Mouse (Mus musculus) neural tube, embryonic 15.5 days (tissue): ENCODE results near the gene Rep15. TPM values are rescaled to one million over a fixed set of nuclear protein-coding genes. Genes with fewer than 3 reads are reported as not detected.

Experiments used
- ATAC-seq: fragments of 200-750 bp; cut with Nextera tagmentation; 2 replicates; pipeline ENCODE4 v1.8.0; 2017; ENCODE audit warnings: mild to moderate bottlenecking, moderate TSS enrichment, moderate library complexity; ENCODE audit not compliant: low FRiP score
- H3K27ac ChIP-seq: fragments of 300-500 bp; sonication (generic); replicated peaks from 2 replicates; pipeline ENCODE4 v1.5.1; 2015; ENCODE audit warnings: mild to moderate bottlenecking, inconsistent platforms
- H3K27me3 ChIP-seq: fragments of 300-500 bp; sonication (generic); replicated peaks from 2 replicates; pipeline ENCODE4 v1.6.1; 2015; ENCODE audit warnings: inconsistent platforms
- H3K36me3 ChIP-seq: fragments of 300-500 bp; sonication (generic); 2 replicates; pipeline ENCODE4 v1.6.1; 2015; ENCODE audit warnings: inconsistent platforms
- H3K4me1 ChIP-seq: fragments of 300-500 bp; sonication (generic); 2 replicates; pipeline ENCODE4 v1.6.1; 2015; ENCODE audit warnings: inconsistent platforms
- H3K4me2 ChIP-seq: fragments of 300-500 bp; sonication (generic); 2 replicates; pipeline ENCODE4 v1.6.1; 2015; ENCODE audit warnings: inconsistent platforms, mild to moderate bottlenecking, moderate library complexity
- H3K4me3 ChIP-seq: fragments of 300-500 bp; sonication (generic); replicated peaks from 2 replicates; pipeline ENCODE4 v1.5.1; 2015; ENCODE audit warnings: mild to moderate bottlenecking, inconsistent platforms
- H3K9ac ChIP-seq: fragments of 300-500 bp; sonication (generic); replicated peaks from 2 replicates; pipeline ENCODE4 v1.6.1; 2015; ENCODE audit warnings: mild to moderate bottlenecking, inconsistent platforms
- H3K9me3 ChIP-seq: fragments of 300-500 bp; sonication (generic); replicated peaks from 2 replicates; pipeline ENCODE4 v1.6.1; 2016; ENCODE audit warnings: inconsistent platforms
- WGBS: fragments of 180-500 bp; shearing (Covaris S2); methylation state at CpG from one replicate; pipeline ENCODE4 v1.1.7; 2015; ENCODE audit warnings: mixed read lengths; 5-methylcytosine and 5-hydroxymethylcytosine counted together
- polyA plus RNA-seq: library from polyadenylated mRNA; unstranded; fragments of >200 nt; fragmentation: Nextera tagmentation; extraction: Ambion mirVana; gene quantifications from 2 replicates; pipeline ENCODE4 v1.2.1, GENCODE M21; 2015

The Rep15 gene
- polyA plus RNA-seq = 0.88 and 0.95 TPM in 2 replicates

- no peaks in the 10 kb centered on the region for H3K4me1 ChIP-seq
- WGBS = 30% methylated on average over 13 of the region's 13 CpGs
- no peaks in the 10 kb centered on the region for H3K36me3 ChIP-seq
- H3K9ac ChIP-seq = no peak within 1 kb of the TSS
- no peak for ATAC-seq
- no peaks in the 10 kb centered on the region for H3K27me3 ChIP-seq
- H3K4me2 ChIP-seq = no peak within 1 kb of the TSS
- H3K4me3 ChIP-seq = no peak within 1 kb of the TSS
- no peak within 1 kb of the TSS for H3K27ac ChIP-seq
- H3K9me3 ChIP-seq = no peaks in the 10 kb centered on the region
Observed at GRCm38 (mm10) chr6:147032303-147032925, at the start of gene Rep15. TSS of gene Rep15 (plus strand) at chr6:147032584.

GRCm38 (mm10) chr6:146984569-146984968 lies 47.8 kb upstream of the Rep15 start:
- Histone ChIP-seq H3K27ac (no peak overlapping the region), H3K9ac (no peak overlapping the region), H3K9me3 (no peaks in the 10 kb centered on the region), H3K36me3 (no peaks in the 10 kb centered on the region), H3K4me1 (0 out of 2 replicates have a peak, but pooled peaks cover 1% of the 10 kb centered on the region), H3K27me3 (no peaks in the 10 kb centered on the region), H3K4me2 (no peak overlapping the region), H3K4me3 (no peak overlapping the region)
- 83% methylated on average over 3 of the region's 3 CpGs for WGBS
- no peak for ATAC-seq

GRCm38 (mm10) chr6:146994236-146994635 lies 38.1 kb upstream of the Rep15 start:
- no peaks in the 10 kb centered on the region for H3K4me1 ChIP-seq
- 49% methylated on average over 5 of the region's 5 CpGs for WGBS
- no peak overlapping the region for H3K4me2 ChIP-seq

GRCm38 (mm10) chr6:146995391-146995790 lies 37.0 kb upstream of the Rep15 start:
- Histone ChIP-seq H3K4me1 (no peaks in the 10 kb centered on the region), H3K27ac (no peak overlapping the region), H3K4me3 (no peak overlapping the region), H3K36me3 (no peaks in the 10 kb centered on the region), H3K27me3 (no peaks in the 10 kb centered on the region), H3K9ac (no peak overlapping the region), H3K4me2 (no peak overlapping the region), H3K9me3 (no peaks in the 10 kb centered on the region)
- no peak for ATAC-seq
- 65% methylated on average over 2 of the region's 2 CpGs for WGBS

More at GRCm38 (mm10) chr6:146994236-146994635, 38.1 kb upstream of the Rep15 start:
- Histone ChIP-seq H3K9me3 (no peaks in the 10 kb centered on the region), H3K27ac (no peak overlapping the region), H3K9ac (no peak overlapping the region), H3K27me3 (no peaks in the 10 kb centered on the region), H3K4me3 (no peak overlapping the region), H3K36me3 (no peaks in the 10 kb centered on the region)
- no peak for ATAC-seq

GRCm38 (mm10) chr6:146995878-146996277 lies 36.5 kb upstream of the Rep15 start:
- H3K36me3 ChIP-seq = no peaks in the 10 kb centered on the region
- H3K9ac ChIP-seq = no peak overlapping the region
- no peaks in the 10 kb centered on the region for H3K4me1 ChIP-seq
- no peak for ATAC-seq
- no peaks in the 10 kb centered on the region for H3K9me3 ChIP-seq
- H3K4me3 ChIP-seq = no peak overlapping the region
- H3K4me2 ChIP-seq = no peak overlapping the region
- WGBS = 91% methylated on average over 6 of the region's 6 CpGs
- no peaks in the 10 kb centered on the region for H3K27me3 ChIP-seq
- H3K27ac ChIP-seq = no peak overlapping the region

- no peak overlapping the region for H3K4me2 ChIP-seq
- no peaks in the 10 kb centered on the region for H3K27me3 ChIP-seq
- H3K4me1 ChIP-seq = no peaks in the 10 kb centered on the region
- no peaks in the 10 kb centered on the region for H3K9me3 ChIP-seq
- no peak for ATAC-seq
- H3K9ac ChIP-seq = no peak overlapping the region
- no peak overlapping the region for H3K27ac ChIP-seq
- no peak overlapping the region for H3K4me3 ChIP-seq
- H3K36me3 ChIP-seq = no peaks in the 10 kb centered on the region
- 92% methylated on average over 6 of the region's 6 CpGs for WGBS
Observed at GRCm38 (mm10) chr6:146997006-146997405, 35.4 kb upstream of the Rep15 start.

GRCm38 (mm10) chr6:146998710-146999109 lies 33.7 kb upstream of the Rep15 start:
- no peaks in the 10 kb centered on the region for H3K27me3 ChIP-seq
- 87% methylated on average over 4 of the region's 4 CpGs for WGBS
- no peaks in the 10 kb centered on the region for H3K4me1 ChIP-seq
- H3K27ac ChIP-seq = no peak overlapping the region
- H3K36me3 ChIP-seq = no peaks in the 10 kb centered on the region
- ATAC-seq = no peak
- H3K4me3 ChIP-seq = no peak overlapping the region
- H3K4me2 ChIP-seq = no peak overlapping the region
- H3K9me3 ChIP-seq = no peaks in the 10 kb centered on the region
- H3K9ac ChIP-seq = no peak overlapping the region

- Histone ChIP-seq H3K9me3 (no peaks in the 10 kb centered on the region), H3K4me3 (no peak overlapping the region), H3K9ac (no peak overlapping the region), H3K27me3 (no peaks in the 10 kb centered on the region), H3K4me1 (no peaks in the 10 kb centered on the region), H3K36me3 (no peaks in the 10 kb centered on the region), H3K4me2 (no peak overlapping the region), H3K27ac (no peak overlapping the region)
- WGBS = 88% methylated on average over 9 of the region's 9 CpGs
- ATAC-seq = no peak
Observed at GRCm38 (mm10) chr6:146999302-146999701, 33.1 kb upstream of the Rep15 start.

- WGBS = 21% methylated on average over 2 of the region's 2 CpGs
- no peak overlapping the region for H3K27ac ChIP-seq
- H3K27me3 ChIP-seq = no peaks in the 10 kb centered on the region
- no peak overlapping the region for H3K9ac ChIP-seq
- H3K4me1 ChIP-seq = no peaks in the 10 kb centered on the region
- H3K4me2 ChIP-seq = no peak overlapping the region
- no peaks in the 10 kb centered on the region for H3K9me3 ChIP-seq
- no peak for ATAC-seq
- no peak overlapping the region for H3K4me3 ChIP-seq
- H3K36me3 ChIP-seq = no peaks in the 10 kb centered on the region
Observed at GRCm38 (mm10) chr6:146999755-147000154, 32.6 kb upstream of the Rep15 start.

GRCm38 (mm10) chr6:147008148-147008547 lies 24.2 kb upstream of the Rep15 start:
- Histone ChIP-seq H3K27me3 (no peaks in the 10 kb centered on the region), H3K4me1 (no peaks in the 10 kb centered on the region), H3K4me3 (no peak overlapping the region), H3K9me3 (no peaks in the 10 kb centered on the region), H3K4me2 (no peak overlapping the region), H3K36me3 (no peaks in the 10 kb centered on the region), H3K27ac (no peak overlapping the region), H3K9ac (no peak overlapping the region)
- no peak for ATAC-seq
- 51% methylated on average over 3 of the region's 3 CpGs for WGBS

- Histone ChIP-seq H3K27ac (no peak overlapping the region), H3K27me3 (no peaks in the 10 kb centered on the region), H3K4me3 (no peak overlapping the region), H3K9me3 (no peaks in the 10 kb centered on the region), H3K9ac (no peak overlapping the region), H3K4me1 (no peaks in the 10 kb centered on the region), H3K4me2 (no peak overlapping the region), H3K36me3 (no peaks in the 10 kb centered on the region)
- ATAC-seq = no peak
- WGBS = 91% methylated on average over 6 of the region's 6 CpGs
Observed at GRCm38 (mm10) chr6:147010358-147010757, 22.0 kb upstream of the Rep15 start.

- H3K27me3 ChIP-seq = no peaks in the 10 kb centered on the region
- H3K4me3 ChIP-seq = no peak overlapping the region
- H3K9ac ChIP-seq = no peak overlapping the region
- 83% methylated on average over 15 of the region's 15 CpGs for WGBS
- no peaks in the 10 kb centered on the region for H3K4me1 ChIP-seq
- no peaks in the 10 kb centered on the region for H3K9me3 ChIP-seq
- no peaks in the 10 kb centered on the region for H3K36me3 ChIP-seq
- no peak for ATAC-seq
- no peak overlapping the region for H3K27ac ChIP-seq
- no peak overlapping the region for H3K4me2 ChIP-seq
Observed at GRCm38 (mm10) chr6:147010811-147011520, 21.4 kb upstream of the Rep15 start.
